Mouse (Mus musculus) liver, embryonic 16.5 days (tissue): Measurements from ENCODE around the gene Ppa1. TPM values are rescaled to one million over a fixed set of nuclear protein-coding genes. Genes with fewer than 3 reads are reported as not detected.

Experiments
- ATAC-seq: fragments of 200-750 bp; cut with Nextera tagmentation; 2 replicates; pipeline ENCODE4 v1.8.0; 2017; ENCODE audit warnings: low read depth, mild to moderate bottlenecking, moderate number of reproducible peaks, moderate library complexity
- H3K27ac ChIP-seq: fragments of 300-500 bp; sonication (generic); 2 replicates; pipeline ENCODE4 v1.5.1; 2014; ENCODE audit warnings: mild to moderate bottlenecking, low read length
- H3K27me3 ChIP-seq: fragments of 300-500 bp; sonication (generic); 2 replicates; pipeline ENCODE4 v1.6.1; 2014; ENCODE audit warnings: low read depth, low read length, mixed read lengths; ENCODE audit not compliant: control insufficient read depth, insufficient read depth
- H3K36me3 ChIP-seq: fragments of 300-500 bp; sonication (generic); 2 replicates; pipeline ENCODE4 v1.6.1; 2014; ENCODE audit warnings: mild to moderate bottlenecking; ENCODE audit not compliant: control insufficient read depth, insufficient read depth
- H3K4me1 ChIP-seq: fragments of 300-500 bp; sonication (generic); 2 replicates; pipeline ENCODE4 v1.6.1; 2014; ENCODE audit warnings: low read depth, low read length, mixed read lengths; ENCODE audit not compliant: control insufficient read depth
- H3K4me2 ChIP-seq: fragments of 300-500 bp; sonication (generic); 2 replicates; pipeline ENCODE4 v1.6.1; 2014; ENCODE audit warnings: low read depth, low read length, mixed read lengths
- H3K4me3 ChIP-seq: fragments of 300-500 bp; sonication (generic); 2 replicates; pipeline ENCODE4 v1.5.1; 2014; ENCODE audit warnings: low read depth, mild to moderate bottlenecking, low read length
- H3K9ac ChIP-seq: fragments of 300-500 bp; sonication (generic); 2 replicates; pipeline ENCODE4 v1.6.1; 2014; ENCODE audit warnings: low read depth, low read length
- H3K9me3 ChIP-seq: fragments of 300-500 bp; sonication (generic); replicated peaks from 2 replicates; pipeline ENCODE4 v1.6.1; 2016; ENCODE audit warnings: low read length; ENCODE audit not compliant: control insufficient read depth
- WGBS: fragments of 180-500 bp; shearing (Covaris S2); extraction: QIAGEN DNeasy Blood & Tissue Kit; methylation state at CpG from one replicate; pipeline ENCODE4 v1.1.7; 2014; ENCODE audit not compliant: insufficient replicate concordance; 5-methylcytosine and 5-hydroxymethylcytosine counted together
- polyA plus RNA-seq: library from polyadenylated mRNA; unstranded; fragments of >200 nt; fragmentation: Nextera tagmentation; extraction: Ambion mirVana; gene quantifications from 2 replicates; pipeline ENCODE4 v1.2.1, GENCODE M21; 2015

Ppa1 gene
- polyA plus RNA-seq, 1 experiment from 2014 or later: 84.5 TPM

- H3K4me3 ChIP-seq: no peak overlapping the region
- H3K9me3 ChIP-seq: no peaks in the 10 kb centered on the region
- H3K9ac ChIP-seq: no peak overlapping the region
- no peak for ATAC-seq
- WGBS: 27% methylated on average over 3 of the region's 3 CpGs
- H3K27me3 ChIP-seq: no peaks in the 10 kb centered on the region
- H3K36me3 ChIP-seq: peaks cover 15% of the 10 kb centered on the region; the same call in 1 of the 2 replicates
- H3K27ac ChIP-seq: no peak overlapping the region
- peaks cover 6% of the 10 kb centered on the region; the same call in 1 of the 2 replicates for H3K4me1 ChIP-seq
- no peak overlapping the region for H3K4me2 ChIP-seq
These were observed 27.6 kb downstream of the Ppa1 start for GRCm38 (mm10) chr10:61675935-61676334.

- H3K4me3 ChIP-seq: peak overlapping the region; percentile 95
- H3K27ac ChIP-seq: peak overlapping the region; percentile 81
- peak overlapping the region; percentile 82 for H3K4me2 ChIP-seq
- 36% methylated on average over 9 of the region's 9 CpGs for WGBS
- no peaks in the 10 kb centered on the region for H3K36me3 ChIP-seq
- H3K27me3 ChIP-seq: no peaks in the 10 kb centered on the region
- no peak for ATAC-seq
- H3K9me3 ChIP-seq: no peaks in the 10 kb centered on the region
- peaks cover 15% of the 10 kb centered on the region for H3K4me1 ChIP-seq
- peak overlapping the region; percentile 76 for H3K9ac ChIP-seq
These were observed 31.2 kb downstream of the Ppa1 start for GRCm38 (mm10) chr10:61679545-61679944.

GRCm38 (mm10) chr10:61680015-61680913, 31.9 kb downstream of the Ppa1 start, which contains the start of gene Sar1a:
TSS of gene Sar1a (plus strand) at chr10:61680299.
- under 1% methylated on average over 82 of the region's 84 CpGs for WGBS
- H3K9me3 ChIP-seq: no peaks in the 10 kb centered on the region
- ATAC-seq: peak; percentile 99
- H3K4me2 ChIP-seq: peak within 1 kb of the TSS; percentile 89
- H3K4me3 ChIP-seq: peak within 1 kb of the TSS; percentile 95
- peak within 1 kb of the TSS; percentile 92 for H3K9ac ChIP-seq
- H3K27ac ChIP-seq: peak within 1 kb of the TSS; percentile 81
- H3K4me1 ChIP-seq: peaks cover 15% of the 10 kb centered on the region
- no peaks in the 10 kb centered on the region for H3K27me3 ChIP-seq
- peaks cover 4% of the 10 kb centered on the region for H3K36me3 ChIP-seq

- WGBS: 80% methylated on average over 8 of the region's 8 CpGs
- no peaks in the 10 kb centered on the region for H3K4me1 ChIP-seq
- no peak overlapping the region for H3K4me2 ChIP-seq
- H3K4me3 ChIP-seq: no peak overlapping the region
- H3K9me3 ChIP-seq: no peaks in the 10 kb centered on the region
- no peak overlapping the region for H3K27ac ChIP-seq
- no peak overlapping the region for H3K9ac ChIP-seq
- H3K36me3 ChIP-seq: peaks cover 50% of the 10 kb centered on the region
- no peak for ATAC-seq
- no peaks in the 10 kb centered on the region for H3K27me3 ChIP-seq
These were observed 41.1 kb downstream of the Ppa1 start for GRCm38 (mm10) chr10:61689405-61689804.

GRCm38 (mm10) chr10:61693563-61693962, 45.2 kb downstream of the Ppa1 start:
- WGBS: 68% methylated on average over 4 of the region's 4 CpGs
- Histone ChIP-seq H3K36me3 (peaks cover 24% of the 10 kb centered on the region), H3K9me3 (no peaks in the 10 kb centered on the region), H3K9ac (no peak overlapping the region), H3K4me3 (no peak overlapping the region), H3K4me1 (peaks cover 17% of the 10 kb centered on the region), H3K4me2 (no peak overlapping the region), H3K27ac (no peak overlapping the region), H3K27me3 (no peaks in the 10 kb centered on the region)
- no peak for ATAC-seq

- H3K9ac ChIP-seq: peak within 1 kb of the TSS; percentile 75
- H3K9me3 ChIP-seq: no peaks in the 10 kb centered on the region
- H3K27ac ChIP-seq: peak within 1 kb of the TSS; percentile 56; the same call in 1 of the 2 replicates
- H3K4me2 ChIP-seq: peak within 1 kb of the TSS; percentile 98
- peak; percentile 97 for ATAC-seq
- peaks cover 19% of the 10 kb centered on the region for H3K36me3 ChIP-seq
- peaks cover 17% of the 10 kb centered on the region for H3K4me1 ChIP-seq
- WGBS: under 1% methylated on average over 42 of the region's 42 CpGs
- no peaks in the 10 kb centered on the region for H3K27me3 ChIP-seq
- H3K4me3 ChIP-seq: peak within 1 kb of the TSS; percentile 85
These were observed 46.7 kb downstream of the Ppa1 start, which contains the start of gene Tysnd1 for GRCm38 (mm10) chr10:61694870-61695670. TSS of gene Tysnd1 (plus strand) at chr10:61695514.

- Histone ChIP-seq H3K27ac (peak overlapping the region; percentile 56; the same call in 1 of the 2 replicates), H3K4me1 (peaks cover 17% of the 10 kb centered on the region), H3K4me2 (peak overlapping the region; percentile 98), H3K9ac (peak overlapping the region; percentile 75), H3K9me3 (no peaks in the 10 kb centered on the region), H3K36me3 (peaks cover 13% of the 10 kb centered on the region), H3K4me3 (peak overlapping the region; percentile 85), H3K27me3 (no peaks in the 10 kb centered on the region)
- peak; percentile 37 for ATAC-seq
- WGBS: under 1% methylated on average over 95 of the region's 111 CpGs
These were observed 47.6 kb downstream of the Ppa1 start for GRCm38 (mm10) chr10:61695703-61696559.

- WGBS: 5% methylated on average over 19 of the region's 19 CpGs
- H3K4me3 ChIP-seq: peak overlapping the region; percentile 85
- H3K36me3 ChIP-seq: peaks cover 8% of the 10 kb centered on the region
- H3K9ac ChIP-seq: peak overlapping the region; percentile 75
- no peaks in the 10 kb centered on the region for H3K27me3 ChIP-seq
- H3K4me2 ChIP-seq: peak overlapping the region; percentile 98
- peaks cover 17% of the 10 kb centered on the region for H3K4me1 ChIP-seq
- ATAC-seq: no peak
- 0 out of 2 replicates have a peak overlapping the region, but pooled peaks have one; percentile 29 for H3K27ac ChIP-seq
- H3K9me3 ChIP-seq: no peaks in the 10 kb centered on the region
These were observed 48.1 kb downstream of the Ppa1 start for GRCm38 (mm10) chr10:61696560-61696823.
